Mouse (Mus musculus) limb, embryonic 15.5 days (tissue): Measurements from ENCODE around the gene Defb21. TPM values are rescaled to one million over a fixed set of nuclear protein-coding genes. Genes with fewer than 3 reads are reported as not detected.

Experiments
- ATAC-seq: fragments of 200-750 bp; cut with Nextera tagmentation; 2 replicates; pipeline ENCODE4 v1.8.0; 2017; ENCODE audit warnings: low read depth, moderate TSS enrichment; ENCODE audit not compliant: insufficient number of reproducible peaks, low FRiP score, low TSS enrichment
- H3K27ac ChIP-seq: fragments of 300-500 bp; sonication (generic); 2 replicates; pipeline ENCODE4 v1.5.1; 2015; ENCODE audit warnings: moderate library complexity, mild to moderate bottlenecking, inconsistent platforms
- H3K27me3 ChIP-seq: fragments of 300-500 bp; sonication (generic); 2 replicates; pipeline ENCODE4 v1.6.1; 2015; ENCODE audit warnings: inconsistent platforms
- H3K36me3 ChIP-seq: fragments of 300-500 bp; sonication (generic); 2 replicates; pipeline ENCODE4 v1.6.1; 2015; ENCODE audit warnings: inconsistent platforms
- H3K4me1 ChIP-seq: fragments of 300-500 bp; sonication (generic); 2 replicates; pipeline ENCODE4 v1.6.1; 2015; ENCODE audit warnings: inconsistent platforms
- H3K4me2 ChIP-seq: fragments of 300-500 bp; sonication (generic); 2 replicates; pipeline ENCODE4 v1.6.1; 2015; ENCODE audit warnings: mild to moderate bottlenecking, inconsistent platforms
- H3K4me3 ChIP-seq: fragments of 300-500 bp; sonication (generic); 2 replicates; pipeline ENCODE4 v1.5.1; 2015; ENCODE audit warnings: mild to moderate bottlenecking, inconsistent platforms
- H3K9ac ChIP-seq: fragments of 300-500 bp; sonication (generic); 2 replicates; pipeline ENCODE4 v1.6.1; 2015; ENCODE audit warnings: inconsistent platforms
- H3K9me3 ChIP-seq: fragments of 300-500 bp; sonication (generic); 2 replicates; pipeline ENCODE4 v1.6.1; 2016; ENCODE audit warnings: inconsistent platforms
- WGBS: fragments of 180-500 bp; shearing (Covaris S2); methylation state at CpG from one replicate; pipeline ENCODE4 v1.1.7; 2015; 5-methylcytosine and 5-hydroxymethylcytosine counted together
- polyA plus RNA-seq: library from polyadenylated mRNA; unstranded; fragments of >200 nt; fragmentation: Nextera tagmentation; extraction: Ambion mirVana; gene quantifications from 2 replicates; pipeline ENCODE4 v1.2.1, GENCODE M21; 2015

Gene Defb21
- polyA plus RNA-seq, 1 experiment from 2014 or later = not detected

GRCm38 (mm10) chr2:152570313-152570712 is 2.2 kb upstream of the Defb21 start:
- H3K4me2 ChIP-seq = no peak overlapping the region
- H3K36me3 ChIP-seq = no peaks in the 10 kb centered on the region
- no peak overlapping the region for H3K9ac ChIP-seq
- no peak for ATAC-seq
- no peaks in the 10 kb centered on the region for H3K9me3 ChIP-seq
- no peaks in the 10 kb centered on the region for H3K4me1 ChIP-seq
- no peak overlapping the region for H3K27ac ChIP-seq
- no peak overlapping the region for H3K4me3 ChIP-seq
- H3K27me3 ChIP-seq = no peaks in the 10 kb centered on the region
- WGBS = 75% methylated on average over 6 of the region's 6 CpGs

- WGBS = 89% methylated on average over 8 of the region's 8 CpGs
- Histone ChIP-seq H3K4me3 (no peak overlapping the region), H3K27me3 (no peaks in the 10 kb centered on the region), H3K9me3 (no peaks in the 10 kb centered on the region), H3K27ac (no peak overlapping the region), H3K4me1 (no peaks in the 10 kb centered on the region), H3K9ac (no peak overlapping the region), H3K4me2 (no peak overlapping the region), H3K36me3 (no peaks in the 10 kb centered on the region)
- ATAC-seq = no peak
Observed at GRCm38 (mm10) chr2:152573484-152573883, 940 bp downstream of the Defb21 start.

- 72% methylated on average over 7 of the region's 7 CpGs for WGBS
- Histone ChIP-seq H3K9me3 (no peaks in the 10 kb centered on the region), H3K4me1 (no peaks in the 10 kb centered on the region), H3K4me3 (no peak within 1 kb of the TSS), H3K9ac (no peak within 1 kb of the TSS), H3K27ac (no peak within 1 kb of the TSS), H3K4me2 (no peak within 1 kb of the TSS), H3K36me3 (no peaks in the 10 kb centered on the region), H3K27me3 (no peaks in the 10 kb centered on the region)
- no peak for ATAC-seq
Observed at GRCm38 (mm10) chr2:152580107-152580506, 7.6 kb downstream of the Defb21 start, which contains the start of gene Defb19. TSS of gene Defb19 (minus strand) at chr2:152580312.

- no peaks in the 10 kb centered on the region for H3K4me1 ChIP-seq
- no peaks in the 10 kb centered on the region for H3K36me3 ChIP-seq
- H3K4me3 ChIP-seq = no peak overlapping the region
- no peak overlapping the region for H3K4me2 ChIP-seq
- no peaks in the 10 kb centered on the region for H3K9me3 ChIP-seq
- H3K27ac ChIP-seq = no peak overlapping the region
- H3K27me3 ChIP-seq = no peaks in the 10 kb centered on the region
- ATAC-seq = no peak
- WGBS = 83% methylated on average over 11 of the region's 11 CpGs
- H3K9ac ChIP-seq = no peak overlapping the region
Observed at GRCm38 (mm10) chr2:152580612-152581011, 8.1 kb downstream of the Defb21 start.

GRCm38 (mm10) chr2:152586926-152587560 is 14.5 kb downstream of the Defb21 start:
- no peaks in the 10 kb centered on the region for H3K9me3 ChIP-seq
- H3K27ac ChIP-seq = no peak overlapping the region
- WGBS = 72% methylated on average over 4 of the region's 4 CpGs
- no peak overlapping the region for H3K4me2 ChIP-seq
- no peaks in the 10 kb centered on the region for H3K36me3 ChIP-seq
- no peaks in the 10 kb centered on the region for H3K27me3 ChIP-seq
- no peak for ATAC-seq
- no peaks in the 10 kb centered on the region for H3K4me1 ChIP-seq
- no peak overlapping the region for H3K4me3 ChIP-seq
- H3K9ac ChIP-seq = no peak overlapping the region

GRCm38 (mm10) chr2:152588450-152588849 is 15.9 kb downstream of the Defb21 start:
- H3K4me3 ChIP-seq = no peak overlapping the region
- H3K9ac ChIP-seq = no peak overlapping the region
- H3K4me2 ChIP-seq = no peak overlapping the region
- H3K4me1 ChIP-seq = no peaks in the 10 kb centered on the region
- H3K27ac ChIP-seq = no peak overlapping the region
- 24% methylated on average over 2 of the region's 2 CpGs for WGBS
- no peak for ATAC-seq
- H3K27me3 ChIP-seq = no peaks in the 10 kb centered on the region
- H3K36me3 ChIP-seq = no peaks in the 10 kb centered on the region
- no peaks in the 10 kb centered on the region for H3K9me3 ChIP-seq

GRCm38 (mm10) chr2:152589021-152589420 is 16.5 kb downstream of the Defb21 start:
- no peak overlapping the region for H3K27ac ChIP-seq
- H3K4me1 ChIP-seq = no peaks in the 10 kb centered on the region
- H3K36me3 ChIP-seq = no peaks in the 10 kb centered on the region
- WGBS = 40% methylated on average over 6 of the region's 6 CpGs
- H3K9me3 ChIP-seq = no peaks in the 10 kb centered on the region
- H3K4me3 ChIP-seq = no peak overlapping the region
- ATAC-seq = no peak
- H3K27me3 ChIP-seq = no peaks in the 10 kb centered on the region
- H3K4me2 ChIP-seq = no peak overlapping the region
- H3K9ac ChIP-seq = no peak overlapping the region

GRCm38 (mm10) chr2:152599299-152599698 is 26.8 kb downstream of the Defb21 start, which contains the start of gene Defb45:
TSS of gene Defb45 (minus strand) at chr2:152599399.
- H3K9me3 ChIP-seq = no peaks in the 10 kb centered on the region
- no peak within 1 kb of the TSS for H3K9ac ChIP-seq
- ATAC-seq = no peak
- H3K27ac ChIP-seq = no peak within 1 kb of the TSS
- H3K4me3 ChIP-seq = no peak within 1 kb of the TSS
- H3K4me2 ChIP-seq = no peak within 1 kb of the TSS
- no peaks in the 10 kb centered on the region for H3K27me3 ChIP-seq
- 54% methylated on average over 7 of the region's 7 CpGs for WGBS
- no peaks in the 10 kb centered on the region for H3K36me3 ChIP-seq
- H3K4me1 ChIP-seq = no peaks in the 10 kb centered on the region

- H3K9me3 ChIP-seq = no peaks in the 10 kb centered on the region
- H3K4me1 ChIP-seq = no peaks in the 10 kb centered on the region
- no peak overlapping the region for H3K4me3 ChIP-seq
- H3K4me2 ChIP-seq = no peak overlapping the region
- no peak overlapping the region for H3K9ac ChIP-seq
- no peak for ATAC-seq
- no peaks in the 10 kb centered on the region for H3K27me3 ChIP-seq
- no peak overlapping the region for H3K27ac ChIP-seq
- WGBS = 84% methylated on average over 6 of the region's 6 CpGs
- H3K36me3 ChIP-seq = no peaks in the 10 kb centered on the region
Observed at GRCm38 (mm10) chr2:152600076-152600475, 27.5 kb downstream of the Defb21 start.

- H3K4me3 ChIP-seq = no peak overlapping the region
- no peaks in the 10 kb centered on the region for H3K36me3 ChIP-seq
- no peak overlapping the region for H3K27ac ChIP-seq
- no peaks in the 10 kb centered on the region for H3K27me3 ChIP-seq
- ATAC-seq = no peak
- no peak overlapping the region for H3K9ac ChIP-seq
- no peaks in the 10 kb centered on the region for H3K9me3 ChIP-seq
- no peaks in the 10 kb centered on the region for H3K4me1 ChIP-seq
- H3K4me2 ChIP-seq = no peak overlapping the region
- 76% methylated on average over 4 of the region's 4 CpGs for WGBS
Observed at GRCm38 (mm10) chr2:152601275-152601960, 28.9 kb downstream of the Defb21 start.

GRCm38 (mm10) chr2:152604057-152604456 is 31.5 kb downstream of the Defb21 start, which contains the start of gene Defb36:
TSS of gene Defb36 (plus strand) at chr2:152604327.
- Histone ChIP-seq H3K27me3 (no peaks in the 10 kb centered on the region), H3K4me2 (no peak within 1 kb of the TSS), H3K4me3 (no peak within 1 kb of the TSS), H3K4me1 (no peaks in the 10 kb centered on the region), H3K27ac (no peak within 1 kb of the TSS), H3K9me3 (no peaks in the 10 kb centered on the region), H3K36me3 (no peaks in the 10 kb centered on the region), H3K9ac (no peak within 1 kb of the TSS)
- no peak for ATAC-seq
- 83% methylated on average over 15 of the region's 15 CpGs for WGBS

- Histone ChIP-seq H3K9me3 (no peaks in the 10 kb centered on the region), H3K27me3 (no peaks in the 10 kb centered on the region), H3K36me3 (no peaks in the 10 kb centered on the region), H3K4me3 (no peak overlapping the region), H3K4me1 (no peaks in the 10 kb centered on the region), H3K9ac (no peak overlapping the region), H3K4me2 (no peak overlapping the region), H3K27ac (no peak overlapping the region)
- 44% methylated on average over 6 of the region's 6 CpGs for WGBS
- ATAC-seq = no peak
Observed at GRCm38 (mm10) chr2:152607746-152608145, 35.2 kb downstream of the Defb21 start.
